11 mouse cellular contexts compared by ENCODE assay signal in genomic region chr10:115816511-115816910, GRCm38 (mm10). TPM values are rescaled to one million over a fixed set of nuclear protein-coding genes. Genes with fewer than 3 reads are reported as not detected.
DNase-seq lines count a peak whose midpoint lies in the region; ATAC-seq and TF ChIP-seq lines count a peak whose summit lies in the region.
"Had no signal": no experiment of that assay in that cellular context is flagged by ENCODE, and none has a peak within 500 bp of the region (broad histone marks: within the 10 kb centered on the region; RNA-seq: fewer than 3 reads in every experiment).

Tspan8 (plus strand) TSS chr10:115816832.

- H3K36me3 ChIP-seq in kidney, postnatal 0 days (ENCODE audit: insufficient read depth, low read length), result no peaks in the 10 kb centered on the region
- H3K36me3 ChIP-seq in liver, embryonic 14.5 days (replicated peaks; ENCODE audit: control insufficient read depth, insufficient read depth, low read depth), result peaks cover 11% of the 10 kb centered on the region
- H3K36me3 ChIP-seq in stomach, embryonic 15.5 days, result no peaks in the 10 kb centered on the region
- H3K36me3 ChIP-seq: G1E had no signal

- H3K4me2 ChIP-seq in kidney, postnatal 0 days (ENCODE audit: low read length), result peak within 1 kb of the TSS; percentile 38
- H3K4me2 ChIP-seq in liver, embryonic 14.5 days (ENCODE audit: low read depth), result peak within 1 kb of the TSS; percentile 71
- peak within 1 kb of the TSS; percentile 33 for H3K4me2 ChIP-seq in stomach, embryonic 15.5 days

- no peak for ATAC-seq in kidney, postnatal 0 days (replicated peaks; ENCODE audit: low FRiP score, low read depth)
- ATAC-seq in erythroid progenitor cell, adult 5-6 weeks (replicated peaks; ENCODE audit: low FRiP score, poor library complexity, severe bottlenecking), result peak; percentile 22
- ATAC-seq in liver, embryonic 14.5 days (ENCODE audit: insufficient read depth), result peak; percentile 27; the same call in 1 of the 2 replicates
- ATAC-seq in stomach, embryonic 15.5 days (ENCODE audit: insufficient read depth, low FRiP score, low read depth), result 0 out of 2 replicates have a peak, but pooled peaks have one; percentile 14

- TF ChIP-seq EP300 in liver, embryonic 14.5 days (IDR thresholded peaks at IDR 0.05; ENCODE audit: low read depth), result no peak

- 0 out of 2 replicates have a peak within 1 kb of the TSS, but pooled peaks have one; percentile 19 for H3K4me3 ChIP-seq in kidney, postnatal 0 days (replicated peaks; ENCODE audit: low read depth, low read length)
- peak within 1 kb of the TSS; percentile 88 to 98 for H3K4me3 ChIP-seq in liver, embryonic 14.5 days (ENCODE audit: insufficient read depth in 1 of 2, low read depth in 2 of 2, low read length in 2 of 2)
- peak within 1 kb of the TSS; percentile 31 for H3K4me3 ChIP-seq in stomach, embryonic 15.5 days (replicated peaks)

- no peaks in the 10 kb centered on the region for H3K9me3 ChIP-seq in kidney, postnatal 0 days (replicated peaks; ENCODE audit: low read length)
- no peaks in the 10 kb centered on the region for H3K9me3 ChIP-seq in liver, embryonic 14.5 days (ENCODE audit: control insufficient read depth, low read length)
- H3K9me3 ChIP-seq in stomach, embryonic 15.5 days, result no peaks in the 10 kb centered on the region

- no peaks in the 10 kb centered on the region for H3K4me1 ChIP-seq in kidney, postnatal 0 days (replicated peaks; ENCODE audit: insufficient read depth, low read length)
- H3K4me1 ChIP-seq in liver, embryonic 14.5 days (replicated peaks; ENCODE audit: control insufficient read depth in 2 of 2, insufficient read depth in 2 of 2, low read length in 1 of 2), result peaks cover 5 to 28% of the 10 kb centered on the region in 2 experiments
- no peaks in the 10 kb centered on the region for H3K4me1 ChIP-seq in stomach, embryonic 15.5 days

- TF ChIP-seq CTCF in kidney, postnatal 0 days (IDR thresholded peaks at IDR 0.05; ENCODE audit: low read depth), result no peak
- no peak for TF ChIP-seq CTCF in liver, embryonic 14.5 days (IDR thresholded peaks at IDR 0.05; ENCODE audit: low read depth)

- DNase-seq in kidney, postnatal 0 days (ENCODE audit: low spot score), result no peak
- DNase-seq in kidney, adult 8-10 months, result no peak
- no peak for DNase-seq in liver, embryonic 14.5 days (ENCODE audit: low read depth in 3 of 3, low spot score in 3 of 3)
- DNase-seq in left cerebral cortex, adult 9 months (ENCODE audit: low spot score in 2 of 2), result no peak
- DNase-seq in adrenal gland, adult 2 months, result no peak
- DNase-seq: kidney, adult 9 months; right cerebral cortex, postnatal 14 days; thymus, postnatal 25 days had no signal

- H3K27ac ChIP-seq in kidney, postnatal 0 days, result peak within 1 kb of the TSS; percentile 39
- peak within 1 kb of the TSS; percentile 99 for H3K27ac ChIP-seq in liver, embryonic 14.5 days
- peak within 1 kb of the TSS; percentile 80 for H3K27ac ChIP-seq in stomach, embryonic 15.5 days

- 39% methylated on average over 6 of the region's 6 CpGs for whole genome bisulfite sequencing in kidney, postnatal 0 days
- WGBS in liver, embryonic 14.5 days (ENCODE audit: insufficient replicate concordance), result 14% methylated on average over 6 of the region's 6 CpGs
- WGBS in stomach, embryonic 15.5 days, result 37% methylated on average over 6 of the region's 6 CpGs

- H3K9ac ChIP-seq in kidney, postnatal 0 days (ENCODE audit: low read depth, low read length), result peak within 1 kb of the TSS; percentile 35; the same call in 1 of the 2 replicates
- peak within 1 kb of the TSS; percentile 97 for H3K9ac ChIP-seq in liver, embryonic 14.5 days (replicated peaks)
- no peak within 1 kb of the TSS for H3K9ac ChIP-seq in stomach, embryonic 15.5 days

- H3K27me3 ChIP-seq in kidney, postnatal 0 days (ENCODE audit: insufficient read depth, low read length), result no peaks in the 10 kb centered on the region
- H3K27me3 ChIP-seq in liver, embryonic 14.5 days (ENCODE audit: control insufficient read depth, insufficient read depth, low read length), result no peaks in the 10 kb centered on the region
- no peaks in the 10 kb centered on the region for H3K27me3 ChIP-seq in stomach, embryonic 15.5 days (replicated peaks)

RNA-seq across cellular contexts. Expression of gene Tspan8, which starts in this region (rescaled TPM):
- 93.9 and 106 TPM in 2 replicates for polyA plus RNA-seq in kidney, postnatal 0 days (2015; fragmentation: Nextera tagmentation; extraction: Ambion mirVana)
- total RNA-seq in erythroid progenitor cell, adult 5-6 weeks (2015; ENCODE audit: low replicate concordance), result 170 and 197 TPM in 2 replicates
- 236 and 244 TPM in 2 replicates for total RNA-seq in erythroid progenitor cell, adult 5-6 weeks (2017; ENCODE audit: low replicate concordance)
- 27.4 and 34.6 TPM in 2 replicates for polyA plus RNA-seq in liver, embryonic 14.5 days (2012; rRNA removed)
- polyA plus RNA-seq in liver, embryonic 14.5 days (2014; fragmentation: Nextera tagmentation; extraction: Ambion mirVana), result 58.0 and 72.8 TPM in 2 replicates
- 126 and 128 TPM in 2 replicates for polyA plus RNA-seq in stomach, embryonic 15.5 days (2015; fragmentation: Nextera tagmentation; extraction: Ambion mirVana)
- 1 to 10 TPM in 1 of 2 experiments, under 1 TPM in 1; 0.55 to 2.6 TPM for total RNA-seq in adrenal gland, adult 2 months (2021)
- polyA plus RNA-seq in adrenal gland, adult 2 months (2012; rRNA removed), result 0.33 TPM in 1 of 2 replicates, not detected in the other
- polyA plus RNA-seq: G1E had no signal

Comparison
In these comparisons a context has a peak if more than half of its experiments do, and no peak if none do; other contexts are left out.
1. RNA of gene Tspan8 (total RNA-seq): 170 to 244 TPM in erythroid progenitor cell, adult 5-6 weeks; 0.55 to 2.6 TPM in adrenal gland, adult 2 months; every median in the first group is over 10 times any median in the second.
2. RNA of gene Tspan8 (polyA plus RNA-seq): 126 to 128 TPM in stomach, embryonic 15.5 days, 93.9 to 106 TPM in kidney, postnatal 0 days and 27.4 to 72.8 TPM in liver, embryonic 14.5 days; 0.33 TPM in adrenal gland, adult 2 months; every median in the first group is over 10 times any median in the second.
3. H3K27ac ChIP-seq: peak in every context shown above with its lines; median percentile 99 in liver, embryonic 14.5 days; 80 in stomach, embryonic 15.5 days; 39 in kidney, postnatal 0 days.
4. H3K4me3 ChIP-seq: peak in every context shown above with its lines; median percentile 93 in liver, embryonic 14.5 days; 31 in stomach, embryonic 15.5 days; 19 in kidney, postnatal 0 days.
5. Peak in every context shown above with its lines, with median percentiles within 50 percentile points of each other: H3K4me2 ChIP-seq.